Mouse (Mus musculus) heart, embryonic 14.5 days (tissue): ENCODE results near the gene Slc5a10. TPM values are rescaled to one million over a fixed set of nuclear protein-coding genes. Genes with fewer than 3 reads are reported as not detected.

Source experiments
- ATAC-seq: fragments of 200-750 bp; cut with Nextera tagmentation; 2 replicates; pipeline ENCODE4 v1.8.0; 2017; ENCODE audit warnings: low read depth, moderate TSS enrichment; ENCODE audit not compliant: insufficient number of reproducible peaks, insufficient read depth, low FRiP score
- H3K27ac ChIP-seq, 2 experiments: fragments of 200-500 bp in 1 of 2; fragments of 300-500 bp in 1 of 2; sonication (generic) in 1 of 2; replicated peaks in 1 of 2; 2 replicates each; pipeline ENCODE4 v1.5.1; 2012 to 2014; ENCODE audit warnings: low read depth in 2 of 2, low read length in 2 of 2, control low read depth in 1 of 2, mild to moderate bottlenecking in 1 of 2, mixed read lengths in 1 of 2; ENCODE audit not compliant: control insufficient read depth in 1 of 2, insufficient read depth in 1 of 2
- H3K27me3 ChIP-seq: fragments of 300-500 bp; sonication (generic); 2 replicates; pipeline ENCODE4 v1.6.1; 2014; ENCODE audit warnings: mild to moderate bottlenecking, low read length, control low read depth; ENCODE audit not compliant: control insufficient read depth, insufficient read depth
- H3K36me3 ChIP-seq: fragments of 300-500 bp; sonication (generic); 2 replicates; pipeline ENCODE4 v1.6.1; 2014; ENCODE audit warnings: mild to moderate bottlenecking, control low read depth, low read length, mixed read lengths; ENCODE audit not compliant: control insufficient read depth, insufficient read depth
- H3K4me1 ChIP-seq, 2 experiments: fragments of 200-500 bp in 1 of 2; fragments of 300-500 bp in 1 of 2; sonication (generic) in 1 of 2; 2 replicates each; pipeline ENCODE4 v1.6.1; 2012 to 2014; ENCODE audit warnings: low read length in 2 of 2, control low read depth in 1 of 2, mixed read lengths in 1 of 2; ENCODE audit not compliant: control insufficient read depth in 2 of 2, insufficient read depth in 2 of 2
- H3K4me2 ChIP-seq: fragments of 300-500 bp; sonication (generic); 2 replicates; pipeline ENCODE4 v1.6.1; 2014; ENCODE audit warnings: mild to moderate bottlenecking, low read length
- H3K4me3 ChIP-seq, 2 experiments: fragments of 200-500 bp in 1 of 2; fragments of 300-500 bp in 1 of 2; sonication (generic) in 1 of 2; 2 replicates each; pipeline ENCODE4 v1.5.1; 2012 to 2014; ENCODE audit warnings: low read length in 2 of 2, mild to moderate bottlenecking in 2 of 2, control low read depth in 1 of 2, low read depth in 1 of 2, moderate library complexity in 1 of 2; ENCODE audit not compliant: control insufficient read depth in 1 of 2, insufficient read depth in 1 of 2
- H3K9ac ChIP-seq: fragments of 300-500 bp; sonication (generic); 2 replicates; pipeline ENCODE4 v1.6.1; 2014; ENCODE audit warnings: mild to moderate bottlenecking, low read length
- H3K9me3 ChIP-seq: fragments of 300-500 bp; sonication (generic); 2 replicates; pipeline ENCODE4 v1.6.1; 2016; ENCODE audit warnings: low read length, control low read depth; ENCODE audit not compliant: control insufficient read depth
- WGBS: fragments of 180-500 bp; shearing (Covaris S2); extraction: QIAGEN DNeasy Blood & Tissue Kit; methylation state at CpG from one replicate; pipeline ENCODE4 v1.1.7; 2014; 5-methylcytosine and 5-hydroxymethylcytosine counted together
- polyA plus RNA-seq: library from polyadenylated mRNA; unstranded; fragments of >200 nt; fragmentation: Nextera tagmentation; extraction: Ambion mirVana; gene quantifications from 2 replicates; pipeline ENCODE4 v1.2.1, GENCODE M21; 2014

Gene Slc5a10
- polyA plus RNA-seq, 1 experiment from 2014 or later: not detected

- Histone ChIP-seq H3K4me2 (no peak overlapping the region), H3K9me3 (no peaks in the 10 kb centered on the region), H3K9ac (no peak overlapping the region), H3K36me3 (no peaks in the 10 kb centered on the region), H3K27ac (no peak overlapping the region), H3K4me3 (no peak overlapping the region), H3K4me1 (no peaks in the 10 kb centered on the region), H3K27me3 (no peaks in the 10 kb centered on the region)
- 92% methylated on average over 2 of the region's 2 CpGs for WGBS
- ATAC-seq: no peak
Observed at GRCm38 (mm10) chr11:61705581-61705980, 15.0 kb downstream of the Slc5a10 start.

DNA sequence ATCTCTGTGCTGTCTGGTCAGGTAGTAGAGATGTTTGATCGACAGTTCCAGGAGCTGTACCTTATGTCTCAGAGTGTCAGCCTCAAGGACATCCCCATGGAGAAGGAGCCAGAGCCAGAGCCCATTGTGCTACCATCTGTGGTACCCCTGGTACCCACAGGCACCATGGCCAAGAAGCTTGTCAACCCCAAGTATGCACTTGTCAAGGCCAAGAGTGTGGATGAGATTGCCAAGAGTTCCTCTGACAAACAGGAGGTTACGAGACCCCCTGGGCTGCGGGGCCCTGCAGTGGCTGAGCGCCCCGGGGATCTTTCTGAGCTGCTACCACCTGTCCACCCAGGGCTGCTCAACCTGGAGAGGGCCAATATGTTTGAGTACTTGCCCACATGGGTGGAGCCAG is 18.1 kb downstream of the Slc5a10 start:
- Histone ChIP-seq H3K36me3 (no peaks in the 10 kb centered on the region), H3K4me3 (no peak overlapping the region), H3K27ac (no peak overlapping the region), H3K9ac (no peak overlapping the region), H3K4me2 (no peak overlapping the region), H3K27me3 (no peaks in the 10 kb centered on the region), H3K9me3 (no peaks in the 10 kb centered on the region), H3K4me1 (no peaks in the 10 kb centered on the region)
- no peak for ATAC-seq
- 86% methylated on average over 5 of the region's 5 CpGs for WGBS

- no peaks in the 10 kb centered on the region for H3K9me3 ChIP-seq
- H3K27ac ChIP-seq: no peak overlapping the region
- H3K4me1 ChIP-seq: no peaks in the 10 kb centered on the region
- no peak overlapping the region for H3K9ac ChIP-seq
- H3K27me3 ChIP-seq: no peaks in the 10 kb centered on the region
- no peak for ATAC-seq
- WGBS: 82% methylated on average over 5 of the region's 5 CpGs
- no peaks in the 10 kb centered on the region for H3K36me3 ChIP-seq
- H3K4me2 ChIP-seq: no peak overlapping the region
- no peak overlapping the region for H3K4me3 ChIP-seq
Observed at GRCm38 (mm10) chr11:61701696-61702095, 18.9 kb downstream of the Slc5a10 start.

DNA sequence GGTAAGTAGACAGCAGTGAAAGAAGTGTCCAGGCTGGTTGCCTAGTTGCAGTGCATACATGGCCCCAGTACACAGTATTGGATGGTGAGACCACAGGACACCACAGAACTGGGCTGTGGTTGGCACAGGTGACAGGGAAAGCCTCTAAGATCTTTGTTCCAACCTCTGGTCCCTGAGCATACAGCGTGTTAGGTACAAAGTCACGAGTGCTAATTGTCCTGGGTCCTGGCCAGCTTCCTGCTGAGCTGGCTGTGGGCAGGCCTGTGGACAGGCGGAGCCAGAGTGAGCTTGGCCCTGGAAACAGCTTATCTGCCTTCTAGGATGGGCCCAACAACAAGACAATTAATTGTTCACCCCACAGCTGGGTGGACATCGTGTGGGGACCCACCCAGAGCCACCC is 20.7 kb downstream of the Slc5a10 start:
- WGBS: 63% methylated on average over 4 of the region's 4 CpGs

DNA sequence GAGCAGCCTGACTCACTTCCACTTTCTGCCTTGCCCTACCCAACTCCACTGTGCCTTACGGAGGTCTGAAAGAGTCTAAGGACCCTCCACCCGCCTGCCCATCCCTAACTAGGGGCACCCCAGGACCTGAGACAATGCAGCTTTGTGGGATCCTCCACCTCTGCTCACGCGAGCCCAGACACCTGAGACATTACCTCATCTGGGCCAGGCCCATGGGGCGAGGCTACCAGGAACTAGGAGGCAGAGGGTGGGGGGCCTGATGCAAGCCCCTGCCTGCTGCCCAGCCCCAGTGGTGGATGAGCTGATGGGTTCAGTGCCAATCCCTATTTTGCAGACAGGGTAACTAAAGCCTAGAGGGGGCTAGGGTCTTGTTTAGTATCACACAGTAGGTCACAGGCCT is 21.2 kb downstream of the Slc5a10 start:
- Histone ChIP-seq H3K27ac (no peak overlapping the region), H3K4me3 (no peak overlapping the region), H3K9ac (no peak overlapping the region), H3K36me3 (no peaks in the 10 kb centered on the region), H3K4me2 (no peak overlapping the region), H3K9me3 (no peaks in the 10 kb centered on the region), H3K27me3 (no peaks in the 10 kb centered on the region), H3K4me1 (no peaks in the 10 kb centered on the region)
- WGBS: 89% methylated on average over 5 of the region's 5 CpGs
- no peak for ATAC-seq

More for the DNA sequence above, 20.7 kb downstream of the Slc5a10 start:
- peak; percentile 26; the same call in 1 of the 2 replicates for ATAC-seq
- Histone ChIP-seq H3K9ac (no peak overlapping the region), H3K27ac (no peak overlapping the region), H3K9me3 (no peaks in the 10 kb centered on the region), H3K4me3 (no peak overlapping the region), H3K4me1 (no peaks in the 10 kb centered on the region), H3K27me3 (no peaks in the 10 kb centered on the region), H3K36me3 (no peaks in the 10 kb centered on the region), H3K4me2 (no peak overlapping the region)

DNA sequence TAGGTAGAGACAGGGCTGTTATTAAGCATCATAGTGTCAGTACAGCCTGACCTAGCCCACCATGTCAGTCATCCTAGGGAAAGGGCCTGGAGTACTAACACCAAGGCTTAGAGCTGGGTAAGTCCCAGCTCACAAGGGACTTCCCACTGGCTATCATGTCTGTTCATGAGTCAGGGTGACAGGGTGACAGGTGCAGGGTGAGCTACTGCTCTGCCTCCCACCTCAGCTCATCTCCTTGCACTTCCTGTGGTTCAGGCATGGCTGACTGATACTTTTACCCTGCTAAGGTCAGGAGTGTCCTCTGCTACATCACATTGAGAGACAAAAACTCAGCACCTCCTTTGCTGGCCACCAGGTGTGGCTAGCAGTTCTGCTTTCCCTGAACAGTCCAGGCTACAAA is 21.8 kb downstream of the Slc5a10 start:
- no peaks in the 10 kb centered on the region for H3K9me3 ChIP-seq
- H3K27ac ChIP-seq: no peak overlapping the region
- H3K27me3 ChIP-seq: no peaks in the 10 kb centered on the region
- no peak for ATAC-seq
- no peak overlapping the region for H3K4me3 ChIP-seq
- no peak overlapping the region for H3K9ac ChIP-seq
- no peaks in the 10 kb centered on the region for H3K4me1 ChIP-seq
- H3K36me3 ChIP-seq: no peaks in the 10 kb centered on the region
- H3K4me2 ChIP-seq: no peak overlapping the region

GRCm38 (mm10) chr11:61692996-61693395 is 27.6 kb downstream of the Slc5a10 start:
- Histone ChIP-seq H3K4me2 (no peak overlapping the region), H3K9me3 (no peaks in the 10 kb centered on the region), H3K27ac (no peak overlapping the region), H3K36me3 (no peaks in the 10 kb centered on the region), H3K9ac (no peak overlapping the region), H3K4me1 (peaks cover 13 to 15% of the 10 kb centered on the region in 2 experiments), H3K4me3 (no peak overlapping the region), H3K27me3 (no peaks in the 10 kb centered on the region)
- 88% methylated on average over 5 of the region's 5 CpGs for WGBS
- no peak for ATAC-seq

DNA sequence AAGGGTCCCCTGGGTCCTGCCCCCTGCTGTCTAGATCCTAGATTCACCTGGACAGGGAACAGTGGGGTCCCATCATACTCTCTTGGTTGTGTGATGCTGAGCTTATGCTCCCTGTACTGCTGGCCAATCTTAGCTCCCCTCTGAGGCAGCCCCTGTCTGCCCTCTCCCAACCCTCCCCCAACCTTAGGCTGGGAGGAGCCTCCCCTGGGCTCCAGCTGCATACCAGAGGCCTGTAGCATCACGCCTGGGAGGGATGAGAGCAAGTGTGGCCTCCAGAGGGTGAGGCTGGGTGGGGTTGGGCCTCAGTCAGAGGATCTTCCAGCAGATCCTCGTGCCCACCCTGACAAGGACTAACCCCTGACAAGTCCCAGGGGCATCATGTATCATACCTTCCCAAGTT is 33.0 kb downstream of the Slc5a10 start:
- Histone ChIP-seq H3K27me3 (peaks cover 14% of the 10 kb centered on the region), H3K4me1 (peaks cover 42 to 59% of the 10 kb centered on the region in 2 experiments), H3K27ac (no peak overlapping the region), H3K9me3 (no peaks in the 10 kb centered on the region), H3K4me3 (no peak overlapping the region), H3K36me3 (no peaks in the 10 kb centered on the region), H3K4me2 (no peak overlapping the region), H3K9ac (no peak overlapping the region)
- WGBS: 41% methylated on average over 2 of the region's 2 CpGs
- ATAC-seq: no peak; the same call in 1 of the 2 replicates
